Mouse (Mus musculus) liver, embryonic 11.5 days (tissue): ENCODE measurements at regions not wholly inside any gene's neighbourhood (a gene's known extent, or its start where the extent isn't known, plus 50 kb on each side); places are given as distances from the start of the nearest gene placed in this dataset.

Experiments used
- ATAC-seq: fragments of 200-750 bp; cut with Nextera tagmentation; replicated peaks from 2 replicates; pipeline ENCODE4 v1.8.0; 2017; ENCODE audit warnings: moderate number of reproducible peaks, mild to moderate bottlenecking, moderate TSS enrichment, moderate library complexity; ENCODE audit not compliant: low FRiP score
- DNase-seq: peaks from one replicate; pipeline ENCODE4 v3.0.0-alpha.2; 2017; ENCODE audit warnings: low spot score
- H3K27ac ChIP-seq: fragments of 300-500 bp; sonication (generic); 2 replicates; pipeline ENCODE4 v1.5.1; 2014; ENCODE audit warnings: mild to moderate bottlenecking, low read depth, low read length, control low read depth
- H3K27me3 ChIP-seq: fragments of 300-500 bp; sonication (generic); replicated peaks from 2 replicates; pipeline ENCODE4 v1.6.1; 2014; ENCODE audit warnings: low read length, mixed read lengths; ENCODE audit not compliant: control insufficient read depth, insufficient read depth
- H3K36me3 ChIP-seq: fragments of 300-500 bp; sonication (generic); 2 replicates; pipeline ENCODE4 v1.6.1; 2014; ENCODE audit warnings: mild to moderate bottlenecking, low read length, moderate library complexity, mixed read lengths; ENCODE audit not compliant: control insufficient read depth, insufficient read depth
- H3K4me1 ChIP-seq: fragments of 300-500 bp; sonication (generic); replicated peaks from 2 replicates; pipeline ENCODE4 v1.6.1; 2014; ENCODE audit warnings: low read length, mixed read lengths; ENCODE audit not compliant: control insufficient read depth, insufficient read depth
- H3K4me2 ChIP-seq: fragments of 300-500 bp; sonication (generic); 2 replicates; pipeline ENCODE4 v1.6.1; 2014; ENCODE audit warnings: mild to moderate bottlenecking, control low read depth, moderate library complexity
- H3K4me3 ChIP-seq: fragments of 300-500 bp; sonication (generic); 2 replicates; pipeline ENCODE4 v1.5.1; 2014; ENCODE audit warnings: low read depth, low read length, control low read depth
- H3K9ac ChIP-seq: fragments of 300-500 bp; sonication (generic); 2 replicates; pipeline ENCODE4 v1.6.1; 2014; ENCODE audit warnings: low read depth, low read length, control low read depth
- H3K9me3 ChIP-seq: fragments of 300-500 bp; sonication (generic); 2 replicates; pipeline ENCODE4 v1.6.1; 2016; ENCODE audit warnings: low read length, inconsistent platforms, mixed read lengths; ENCODE audit not compliant: control insufficient read depth
- WGBS: fragments of 180-500 bp; shearing (Covaris S2); extraction: QIAGEN DNeasy Blood & Tissue Kit; methylation state at CpG from one replicate; pipeline ENCODE4 v1.1.7; 2014; 5-methylcytosine and 5-hydroxymethylcytosine counted together

DNA sequence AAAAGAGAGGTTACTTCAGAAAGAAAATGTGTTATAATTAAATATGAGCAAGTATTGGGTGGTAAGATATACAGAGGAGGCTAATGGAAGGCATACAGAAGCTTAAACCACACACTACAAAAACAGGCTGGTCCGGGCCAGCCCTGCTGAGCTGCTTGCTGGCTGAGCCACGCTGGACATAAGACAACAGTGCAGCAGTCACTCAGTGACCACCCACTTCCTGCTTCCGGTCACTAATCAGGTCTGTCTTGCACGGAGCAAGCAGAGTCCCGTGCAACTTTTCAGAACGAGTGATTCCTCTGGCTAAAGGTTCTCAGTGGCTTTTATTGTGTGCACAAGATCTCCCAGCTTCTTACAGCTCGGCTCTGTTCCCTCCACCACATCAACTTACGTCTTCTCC, 220.1 kb downstream of the Efnb2 start:
- ATAC-seq, result no peak; the same call in 1 of the 2 replicates
- H3K9me3 ChIP-seq, result no peaks in the 10 kb centered on the region
- no peak for DNase-seq
- no peaks in the 10 kb centered on the region for H3K4me1 ChIP-seq
- 30% methylated on average over 8 of the region's 8 CpGs for WGBS
- no peak overlapping the region for H3K27ac ChIP-seq
- H3K36me3 ChIP-seq, result no peaks in the 10 kb centered on the region
- no peak overlapping the region for H3K9ac ChIP-seq
- H3K4me3 ChIP-seq, result no peak overlapping the region
- peak overlapping the region; percentile 33 for H3K4me2 ChIP-seq
- no peaks in the 10 kb centered on the region for H3K27me3 ChIP-seq

DNA sequence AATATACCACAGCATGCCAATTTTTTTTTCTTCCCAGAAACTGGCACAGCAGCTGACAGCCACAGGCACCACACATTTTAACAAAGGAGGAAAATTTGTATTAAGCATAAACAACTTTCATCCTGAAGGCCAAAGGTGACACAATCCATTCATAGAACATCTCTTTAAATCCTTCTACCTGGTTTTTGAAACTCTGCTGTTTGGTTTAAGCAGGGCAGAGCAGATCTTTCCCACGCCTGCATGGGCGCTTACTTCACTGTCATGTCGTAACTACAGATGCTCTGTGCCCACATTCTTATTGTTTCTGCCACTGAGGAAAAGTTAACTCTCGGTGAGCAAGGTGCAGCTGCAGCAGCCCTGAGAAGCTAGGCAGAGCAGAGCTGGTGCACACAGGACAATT, 234.8 kb downstream of the Efnb2 start:
- no peaks in the 10 kb centered on the region for H3K36me3 ChIP-seq
- no peaks in the 10 kb centered on the region for H3K4me1 ChIP-seq
- no peak overlapping the region for H3K9ac ChIP-seq
- 72% methylated on average over 4 of the region's 4 CpGs for WGBS
- H3K4me3 ChIP-seq, result no peak overlapping the region
- H3K27me3 ChIP-seq, result no peaks in the 10 kb centered on the region
- DNase-seq (no peak), ATAC-seq (no peak)
- no peaks in the 10 kb centered on the region for H3K9me3 ChIP-seq
- no peak overlapping the region for H3K27ac ChIP-seq
- H3K4me2 ChIP-seq, result no peak overlapping the region

GRCm38 (mm10) chr8:8423443-8423842, 237.6 kb downstream of the Efnb2 start:
- WGBS, result 84% methylated on average over 2 of the region's 2 CpGs
- Histone ChIP-seq H3K36me3 (no peaks in the 10 kb centered on the region), H3K9ac (no peak overlapping the region)

GRCm38 (mm10) chr8:8421713-8422112, 239.3 kb downstream of the Efnb2 start:
- Histone ChIP-seq H3K4me1 (no peaks in the 10 kb centered on the region), H3K36me3 (no peaks in the 10 kb centered on the region), H3K27me3 (no peaks in the 10 kb centered on the region), H3K9ac (no peak overlapping the region), H3K9me3 (no peaks in the 10 kb centered on the region), H3K4me2 (no peak overlapping the region), H3K27ac (no peak overlapping the region), H3K4me3 (no peak overlapping the region)
- no peak for ATAC-seq
- DNase-seq, result no peak
- WGBS, result 71% methylated on average over 5 of the region's 5 CpGs

More at GRCm38 (mm10) chr8:8423443-8423842, 237.6 kb downstream of the Efnb2 start:
- no peak for DNase-seq
- H3K4me3 ChIP-seq, result no peak overlapping the region
- no peaks in the 10 kb centered on the region for H3K9me3 ChIP-seq
- no peak overlapping the region for H3K4me2 ChIP-seq
- no peaks in the 10 kb centered on the region for H3K4me1 ChIP-seq
- no peak for ATAC-seq
- no peak overlapping the region for H3K27ac ChIP-seq
- no peaks in the 10 kb centered on the region for H3K27me3 ChIP-seq

DNA sequence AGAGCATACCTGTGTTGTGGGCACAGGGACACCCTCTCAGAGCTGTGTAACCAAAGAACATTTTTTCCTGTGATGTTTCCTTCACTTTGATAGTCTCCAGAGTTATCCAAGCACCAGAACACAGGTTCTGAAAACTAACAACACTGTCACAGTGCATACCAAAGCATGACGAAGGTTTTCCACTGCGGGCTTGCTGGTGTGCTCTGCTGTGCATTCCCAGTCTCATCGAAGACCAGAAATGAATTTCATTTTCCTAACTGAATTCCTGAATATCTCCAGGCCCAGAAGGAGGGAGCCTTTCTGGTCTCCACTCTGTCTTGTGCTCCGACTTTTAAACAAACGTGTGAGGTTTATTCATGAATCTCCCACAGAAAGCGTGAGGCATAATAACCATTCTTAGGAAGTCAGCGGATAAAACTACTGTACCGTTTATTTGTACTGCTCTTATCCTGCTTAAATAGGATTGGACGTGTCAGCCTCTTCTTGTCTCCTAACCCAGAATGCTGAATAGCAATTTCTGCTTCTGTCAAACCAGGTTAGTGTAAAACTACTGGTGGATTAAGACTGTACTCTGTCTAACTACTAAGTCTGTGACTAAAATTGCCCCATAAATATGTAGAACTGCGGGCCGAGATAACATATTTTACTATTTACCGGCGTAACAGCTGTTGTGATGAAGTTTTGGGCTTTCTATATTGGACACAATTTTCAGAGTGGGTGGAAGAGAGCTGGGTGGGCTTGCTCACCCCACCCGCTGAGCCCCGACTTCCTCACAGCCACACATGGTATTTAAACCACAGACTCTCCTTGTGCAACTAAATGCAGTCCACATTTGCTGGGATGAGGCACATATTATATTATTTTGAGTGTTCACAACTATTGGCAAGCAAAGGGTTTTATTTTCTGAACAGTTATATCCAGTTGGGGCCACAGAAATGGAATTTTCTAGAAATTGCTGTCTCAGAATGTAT, 241.4 kb downstream of the Efnb2 start:
- ATAC-seq (no peak), DNase-seq (no peak)
- no peak overlapping the region for H3K27ac ChIP-seq
- no peak overlapping the region for H3K9ac ChIP-seq
- no peaks in the 10 kb centered on the region for H3K27me3 ChIP-seq
- H3K4me3 ChIP-seq, result no peak overlapping the region
- H3K36me3 ChIP-seq, result no peaks in the 10 kb centered on the region
- no peaks in the 10 kb centered on the region for H3K9me3 ChIP-seq
- WGBS, result 79% methylated on average over 15 of the region's 15 CpGs
- H3K4me1 ChIP-seq, result no peaks in the 10 kb centered on the region
- H3K4me2 ChIP-seq, result no peak overlapping the region

DNA sequence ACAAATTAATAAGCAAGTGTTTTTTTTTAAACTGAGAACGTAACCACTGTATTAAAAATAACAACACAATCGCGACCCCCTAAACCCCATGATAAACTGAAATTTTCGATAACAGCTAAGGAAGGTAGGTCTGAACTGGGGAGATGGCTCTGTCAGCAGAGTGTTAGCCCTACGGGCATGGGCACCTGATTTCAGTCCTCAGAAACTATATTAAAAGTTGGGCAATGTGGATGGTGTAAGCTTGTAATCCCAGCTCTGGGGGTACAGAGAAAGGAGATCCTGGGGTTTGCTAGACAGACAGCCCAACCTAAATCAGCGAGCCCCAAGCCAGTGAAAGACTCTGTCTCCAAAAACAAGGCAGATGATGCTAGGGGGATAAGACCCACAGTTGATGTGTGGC, 242.1 kb downstream of the Efnb2 start:
- WGBS, result 89% methylated on average over 6 of the region's 6 CpGs
- Histone ChIP-seq H3K9ac (no peak overlapping the region), H3K9me3 (no peaks in the 10 kb centered on the region), H3K4me2 (no peak overlapping the region), H3K4me1 (no peaks in the 10 kb centered on the region), H3K27ac (no peak overlapping the region), H3K36me3 (no peaks in the 10 kb centered on the region), H3K4me3 (no peak overlapping the region), H3K27me3 (no peaks in the 10 kb centered on the region)
- no peak for DNase-seq
- no peak for ATAC-seq

- 81% methylated on average over 2 of the region's 2 CpGs for WGBS
- H3K4me2 ChIP-seq, result no peak overlapping the region
- DNase-seq (no peak), ATAC-seq (no peak)
- no peak overlapping the region for H3K9ac ChIP-seq
- H3K36me3 ChIP-seq, result no peaks in the 10 kb centered on the region
- H3K4me1 ChIP-seq, result no peaks in the 10 kb centered on the region
- no peaks in the 10 kb centered on the region for H3K27me3 ChIP-seq
- no peaks in the 10 kb centered on the region for H3K9me3 ChIP-seq
- no peak overlapping the region for H3K4me3 ChIP-seq
- H3K27ac ChIP-seq, result no peak overlapping the region
These were observed 242.5 kb downstream of the Efnb2 start for GRCm38 (mm10) chr8:8418525-8418924.

- H3K27ac ChIP-seq, result no peak overlapping the region
- WGBS, result 71% methylated on average over 10 of the region's 10 CpGs
- H3K36me3 ChIP-seq, result no peaks in the 10 kb centered on the region
- DNase-seq (no peak), ATAC-seq (no peak)
- no peak overlapping the region for H3K4me3 ChIP-seq
- H3K27me3 ChIP-seq, result no peaks in the 10 kb centered on the region
- H3K9me3 ChIP-seq, result no peaks in the 10 kb centered on the region
- no peaks in the 10 kb centered on the region for H3K4me1 ChIP-seq
- no peak overlapping the region for H3K4me2 ChIP-seq
- no peak overlapping the region for H3K9ac ChIP-seq
These were observed 244.8 kb downstream of the Efnb2 start for GRCm38 (mm10) chr8:8416092-8416701.

GRCm38 (mm10) chr8:8407357-8407756, 253.7 kb downstream of the Efnb2 start:
- H3K27ac ChIP-seq, result no peak overlapping the region
- H3K4me1 ChIP-seq, result no peaks in the 10 kb centered on the region
- ATAC-seq (no peak), DNase-seq (no peak)
- no peak overlapping the region for H3K9ac ChIP-seq
- no peaks in the 10 kb centered on the region for H3K36me3 ChIP-seq
- no peaks in the 10 kb centered on the region for H3K9me3 ChIP-seq
- H3K4me2 ChIP-seq, result no peak overlapping the region
- no peak overlapping the region for H3K4me3 ChIP-seq
- 63% methylated on average over 3 of the region's 3 CpGs for WGBS
- H3K27me3 ChIP-seq, result no peaks in the 10 kb centered on the region
